Comparison of ENCODE assay signal across 19 mouse cellular contexts in the genomic region with DNA sequence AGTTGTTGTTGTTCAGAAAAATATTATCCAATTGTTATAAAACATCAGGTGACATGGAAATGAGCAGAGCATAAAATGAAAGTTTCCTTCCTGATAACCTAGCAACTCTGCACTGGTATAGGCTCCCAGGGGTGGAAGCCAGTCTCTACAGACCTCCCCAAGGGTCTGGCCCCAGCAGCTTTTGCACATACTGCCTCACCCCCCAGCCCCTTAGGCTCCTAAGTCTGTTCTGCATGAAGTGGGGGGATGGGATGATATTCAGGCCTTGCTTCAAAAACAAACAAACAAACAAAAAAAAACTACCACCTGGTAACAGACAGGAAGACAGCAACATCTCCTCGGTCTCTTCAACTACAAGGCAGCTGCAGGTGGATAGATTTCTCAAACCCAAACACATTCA. TPM values are rescaled to one million over a fixed set of nuclear protein-coding genes. Genes with fewer than 3 reads are reported as not detected.
"Had no signal": no experiment of that assay in that cellular context is flagged by ENCODE, and none has a peak within 500 bp of the region (broad histone marks: within the 10 kb centered on the region; RNA-seq: fewer than 3 reads in every experiment).

No protein-coding gene starts in this region.

- DNase-seq: lung, adult 18-20 months; lung, embryonic 14.5 days; lung, postnatal 10 days; lung, postnatal 4 days; midbrain, embryonic 14.5 days; retina, postnatal 1 day; right cerebral cortex, adult 18-20 months; right cerebral cortex, postnatal 25 days; right cerebral cortex, postnatal 4 days; spleen, adult 18-20 months had no signal

- H3K27ac ChIP-seq: liver, embryonic 12.5 days; liver, embryonic 14.5 days; midbrain, embryonic 10.5 days; midbrain, embryonic 12.5 days; neural tube, embryonic 13.5 days; neural tube, embryonic 15.5 days had no signal

- H3K27me3 ChIP-seq: midbrain, embryonic 12.5 days; neural tube, embryonic 13.5 days; neural tube, embryonic 15.5 days had no signal

- H3K4me2 ChIP-seq: liver, embryonic 12.5 days; lung, embryonic 14.5 days; midbrain, embryonic 12.5 days; neural tube, embryonic 13.5 days; neural tube, embryonic 15.5 days had no signal

- H3K4me1 ChIP-seq: liver, embryonic 12.5 days; midbrain, embryonic 10.5 days; midbrain, embryonic 12.5 days; neural tube, embryonic 13.5 days; neural tube, embryonic 15.5 days had no signal

- ATAC-seq: liver, embryonic 12.5 days; midbrain, embryonic 16.5 days had no signal

- H3K36me3 ChIP-seq: liver, embryonic 12.5 days; midbrain, embryonic 10.5 days; midbrain, embryonic 12.5 days; neural tube, embryonic 13.5 days; neural tube, embryonic 15.5 days had no signal

- H3K4me3 ChIP-seq: liver, embryonic 12.5 days; midbrain, embryonic 10.5 days; midbrain, embryonic 12.5 days; myocyte; neural tube, embryonic 13.5 days; neural tube, embryonic 15.5 days had no signal

- H3K9ac ChIP-seq: liver, embryonic 12.5 days; liver, embryonic 14.5 days; lung, embryonic 14.5 days; midbrain, embryonic 12.5 days; neural tube, embryonic 13.5 days; neural tube, embryonic 15.5 days had no signal

- H3K9me3 ChIP-seq: liver, embryonic 12.5 days; midbrain, embryonic 10.5 days; midbrain, embryonic 12.5 days; neural tube, embryonic 13.5 days; neural tube, embryonic 15.5 days had no signal

RNA-seq across cellular contexts. Expression of gene Adamts13, which starts 7.1 kb away (rescaled TPM):
- polyA plus RNA-seq: midbrain, embryonic 10.5 days; midbrain, embryonic 12.5 days; midbrain, embryonic 14.5 days; midbrain, embryonic 16.5 days; myocyte; neural tube, embryonic 11.5 days; neural tube, embryonic 13.5 days; neural tube, embryonic 15.5 days had no signal

RNA-seq across cellular contexts. Expression of gene Stkld1, which starts 46.5 kb away (rescaled TPM):
- polyA plus RNA-seq: lung, embryonic 14.5 days; midbrain, embryonic 12.5 days had no signal
